ENCODE assay signal across 9 mouse cellular contexts in the genomic region with DNA sequence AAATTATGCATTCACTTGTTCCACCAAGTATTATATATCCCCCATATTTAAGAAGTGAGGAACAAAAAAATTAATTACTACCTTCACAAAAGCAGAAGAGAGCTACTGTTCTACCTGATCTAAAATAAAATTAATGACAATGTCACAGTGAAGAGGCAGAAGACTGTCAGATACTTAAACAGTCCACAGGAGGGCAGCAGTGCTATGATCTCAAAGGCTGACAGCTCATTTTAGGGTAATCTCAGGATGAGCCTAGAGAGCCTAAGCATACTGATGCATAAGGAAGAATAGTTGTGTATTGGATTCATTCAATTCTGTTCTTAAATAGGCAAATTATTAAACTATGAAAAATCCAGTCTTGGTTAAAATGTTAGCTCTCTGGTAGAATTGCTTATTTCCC. TPM values are rescaled to one million over a fixed set of nuclear protein-coding genes. Genes with fewer than 3 reads are reported as not detected.
DNase-seq lines count a peak whose midpoint lies in the region; ATAC-seq lines count a peak whose summit lies in the region.
"Had no signal": no experiment of that assay in that cellular context is flagged by ENCODE, and none has a peak within 500 bp of the region (broad histone marks: within the 10 kb centered on the region; RNA-seq: fewer than 3 reads in every experiment).

No protein-coding gene starts in this region.

- H3K9me3 ChIP-seq in neural tube, embryonic 12.5 days = no peaks in the 10 kb centered on the region
- H3K9me3 ChIP-seq: heart, embryonic 15.5 days had no signal

- H3K27me3 ChIP-seq in neural tube, embryonic 12.5 days (replicated peaks) = no peaks in the 10 kb centered on the region
- H3K27me3 ChIP-seq: heart, embryonic 15.5 days had no signal

- H3K36me3 ChIP-seq in neural tube, embryonic 12.5 days = no peaks in the 10 kb centered on the region
- H3K36me3 ChIP-seq: heart, embryonic 15.5 days had no signal

- no peaks in the 10 kb centered on the region for H3K4me1 ChIP-seq in neural tube, embryonic 12.5 days
- H3K4me1 ChIP-seq: heart, embryonic 15.5 days had no signal

- H3K4me3 ChIP-seq in neural tube, embryonic 12.5 days = no peak overlapping the region
- H3K4me3 ChIP-seq: heart, embryonic 15.5 days had no signal

- peak; percentile 68 for ATAC-seq in neural tube, embryonic 12.5 days (ENCODE audit: low FRiP score, low read depth)

- H3K9ac ChIP-seq in neural tube, embryonic 12.5 days = no peak overlapping the region
- H3K9ac ChIP-seq: heart, embryonic 15.5 days had no signal

- DNase-seq in adrenal gland, adult 2 months = peak; percentile 40
- DNase-seq in adrenal gland, adult 18-20 months (ENCODE audit: low spot score in 2 of 2) = no peak
- DNase-seq in neural tube, embryonic 10.5 days (ENCODE audit: extremely low spot score, low spot score) = no peak
- peak; percentile 76 for DNase-seq in embryo, embryonic 10 days (ENCODE audit: low spot score)
- peak; percentile 12 for DNase-seq in hindlimb bud, embryonic 11.5 days (ENCODE audit: extremely low spot score, low read depth, low spot score)
- peak; percentile 65 for DNase-seq in lung, postnatal 25 days (ENCODE audit: low spot score)
- no peak for DNase-seq in testis, postnatal 14 days (ENCODE audit: low spot score)

- H3K4me2 ChIP-seq in neural tube, embryonic 12.5 days (replicated peaks) = no peak overlapping the region
- H3K4me2 ChIP-seq: heart, embryonic 15.5 days had no signal

- H3K27ac ChIP-seq in neural tube, embryonic 12.5 days = no peak overlapping the region
- H3K27ac ChIP-seq: heart, embryonic 15.5 days had no signal

RNA-seq across cellular contexts. Expression of a gene that starts 51.6 kb away (rescaled TPM):
- total RNA-seq in adrenal gland, adult 2 months (2021) = 1 to 10 TPM; 1.5 to 1.6 TPM
- 0.19 TPM in 2 replicates for polyA plus RNA-seq in adrenal gland, adult 2 months (2012; rRNA removed)
- 1 to 10 TPM in 1 of 2 experiments, under 1 TPM in 1; 0.77 to 1.3 TPM for total RNA-seq in adrenal gland, adult 18-20 months (2021)
- polyA plus RNA-seq in neural tube, embryonic 12.5 days (2016; fragmentation: Nextera tagmentation; extraction: Ambion mirVana) = 1.2 and 1.4 TPM in 2 replicates

Comparison
In these comparisons a context has a peak if more than half of its experiments do, and no peak if none do; other contexts are left out.
1. DNase-seq: peak in adrenal gland, adult 2 months (single experiment), embryo, embryonic 10 days (single experiment), hindlimb bud, embryonic 11.5 days (single experiment) and lung, postnatal 25 days (single experiment); none in adrenal gland, adult 18-20 months (0 of 2), neural tube, embryonic 10.5 days (single experiment) and testis, postnatal 14 days (single experiment).